Mouse (Mus musculus) CH12.LX (cell line): Measurements from ENCODE around the gene Clpp. TPM values are rescaled to one million over a fixed set of nuclear protein-coding genes. Genes with fewer than 3 reads are reported as not detected.

Experiments used
- DNase-seq: peaks from one replicate; pipeline ENCODE4 v3.0.0-alpha.2; 2013; ENCODE audit errors: extremely low read depth
- H3K27ac ChIP-seq: 2 replicates; pipeline ENCODE4 v1.5.1; 2012; ENCODE audit warnings: low read depth, mild to moderate bottlenecking, control low read depth, moderate library complexity; ENCODE audit not compliant: insufficient read depth
- H3K27me3 ChIP-seq: replicated peaks from 2 replicates; pipeline ENCODE3; 2012; ENCODE audit warnings: inconsistent platforms
- H3K36me3 ChIP-seq, 2 experiments: replicated peaks in 1 of 2; 2 replicates each; pipeline versions ENCODE3 to v1.6.1; 2012; ENCODE audit warnings: inconsistent platforms in 1 of 2, low read length in 1 of 2, mild to moderate bottlenecking in 1 of 2, mixed read lengths in 1 of 2, moderate library complexity in 1 of 2; ENCODE audit not compliant: control insufficient read depth in 1 of 2, insufficient read depth in 1 of 2
- H3K4me1 ChIP-seq, 2 experiments: 2 replicates each; pipeline ENCODE4 v1.6.1; 2012; ENCODE audit warnings: inconsistent platforms in 1 of 2, moderate library complexity in 1 of 2; ENCODE audit not compliant: insufficient read depth in 2 of 2, control insufficient read depth in 1 of 2
- H3K4me2 ChIP-seq: 2 replicates; pipeline ENCODE4 v1.6.1; 2012; ENCODE audit warnings: low read depth, mild to moderate bottlenecking, control low read depth; ENCODE audit not compliant: poor library complexity, insufficient read depth, severe bottlenecking
- H3K4me3 ChIP-seq, 3 experiments: fragments of 150-350 bp in 1 of 3; sonication (generic) in 1 of 3; replicated peaks in 1 of 3; 2 replicates each; pipeline versions ENCODE3 to v1.5.1; 2011 to 2012; ENCODE audit warnings: low read depth in 2 of 3, low read length in 2 of 3, mild to moderate bottlenecking in 2 of 3, moderate library complexity in 2 of 3, control low read depth in 1 of 3, improper control_type of control experiment in 1 of 3, inconsistent platforms in 1 of 3, mixed read lengths in 1 of 3; ENCODE audit not compliant: poor library complexity in 1 of 3
- H3K79me2 ChIP-seq: replicated peaks from 2 replicates; pipeline ENCODE4 v1.6.1; 2012; ENCODE audit warnings: mild to moderate bottlenecking, moderate library complexity; ENCODE audit not compliant: control insufficient read depth, poor library complexity, insufficient read depth, severe bottlenecking; ENCODE audit errors: extremely low read depth
- H3K9ac ChIP-seq: 2 replicates; pipeline ENCODE4 v1.6.1; 2012; ENCODE audit warnings: low read depth, mild to moderate bottlenecking, control low read depth, moderate library complexity; ENCODE audit not compliant: insufficient read depth
- H3K9me3 ChIP-seq: replicated peaks from 2 replicates; pipeline ENCODE3; 2012; ENCODE audit warnings: low read length, inconsistent platforms, mixed read lengths
- BHLHE40 ChIP-seq: IDR thresholded peaks from 2 replicates; pipeline ENCODE4 v1.6.1; 2011; ENCODE audit warnings: mild to moderate bottlenecking, low read depth, low read length, improper control_type of control experiment
- CHD1 ChIP-seq: IDR thresholded peaks from 2 replicates; pipeline ENCODE4 v1.6.1; 2012; ENCODE audit warnings: low read depth, low read length, improper control_type of control experiment, inconsistent platforms
- CHD2 ChIP-seq: IDR thresholded peaks from 2 replicates; pipeline ENCODE4 v1.6.1; 2011; ENCODE audit warnings: low read length, improper control_type of control experiment
- CTCF ChIP-seq, 2 experiments: IDR thresholded peaks in 1 of 2; conservative IDR thresholded peaks in 1 of 2; 2 replicates each; pipeline ENCODE4 v1.5.1; 2011 to 2012; ENCODE audit warnings: low read depth in 2 of 2, low read length in 2 of 2, improper control_type of control experiment in 1 of 2, inconsistent platforms in 1 of 2, mild to moderate bottlenecking in 1 of 2, moderate library complexity in 1 of 2
- E2F4 ChIP-seq: IDR thresholded peaks from 2 replicates; pipeline ENCODE4 v1.6.1; 2011; ENCODE audit warnings: low read depth, low read length, improper control_type of control experiment; ENCODE audit not compliant: insufficient replicate concordance
- ELF1 ChIP-seq: IDR thresholded peaks from 2 replicates; pipeline ENCODE4 v1.6.1; 2014; ENCODE audit warnings: low read depth, mild to moderate bottlenecking, inconsistent platforms, low read length, improper control_type of control experiment
- EP300 ChIP-seq: IDR thresholded peaks from 2 replicates; pipeline ENCODE4 v1.6.1; 2011; ENCODE audit warnings: low read length, improper control_type of control experiment
- ETS1 ChIP-seq: conservative IDR thresholded peaks from 2 replicates; pipeline ENCODE4 v1.6.1; 2012; ENCODE audit warnings: low read depth, mild to moderate bottlenecking, inconsistent platforms, low read length, improper control_type of control experiment, moderate library complexity
- GABPA ChIP-seq: IDR thresholded peaks from 2 replicates; pipeline ENCODE4 v1.6.1; 2012; ENCODE audit warnings: low read depth, low read length, improper control_type of control experiment, inconsistent platforms; ENCODE audit not compliant: insufficient replicate concordance
- HCFC1 ChIP-seq: IDR thresholded peaks from 2 replicates; pipeline ENCODE4 v1.6.1; 2012; ENCODE audit warnings: low read depth, mild to moderate bottlenecking, inconsistent platforms, low read length, improper control_type of control experiment
- IRF4 ChIP-seq: IDR thresholded peaks from 2 replicates; pipeline ENCODE4 v1.6.1; 2014; ENCODE audit warnings: low read depth, mild to moderate bottlenecking, inconsistent platforms, low read length, improper control_type of control experiment
- JUN ChIP-seq: IDR thresholded peaks from 2 replicates; pipeline ENCODE4 v1.6.1; 2011; ENCODE audit warnings: low read depth, mild to moderate bottlenecking, low read length, improper control_type of control experiment, moderate library complexity; ENCODE audit not compliant: insufficient read depth
- JUND ChIP-seq: conservative IDR thresholded peaks from 2 replicates; pipeline ENCODE4 v1.6.1; 2011; ENCODE audit warnings: low read depth, low read length, improper control_type of control experiment
- KAT2A ChIP-seq: IDR thresholded peaks from 2 replicates; pipeline ENCODE4 v1.6.1; 2012; ENCODE audit warnings: low read length, improper control_type of control experiment, inconsistent platforms; ENCODE audit not compliant: insufficient replicate concordance
- MAFK ChIP-seq: IDR thresholded peaks from 2 replicates; pipeline ENCODE4 v1.6.1; 2011; ENCODE audit warnings: low read length, improper control_type of control experiment; ENCODE audit not compliant: insufficient replicate concordance
- MAX ChIP-seq: IDR thresholded peaks from 2 replicates; pipeline ENCODE4 v1.6.1; 2011; ENCODE audit warnings: low read length, improper control_type of control experiment
- MAZ ChIP-seq: IDR thresholded peaks from 2 replicates; pipeline ENCODE4 v1.6.1; 2012; ENCODE audit warnings: low read depth, mild to moderate bottlenecking, inconsistent platforms, low read length, improper control_type of control experiment, moderate library complexity
- MEF2A ChIP-seq: IDR thresholded peaks from 2 replicates; pipeline ENCODE4 v1.6.1; 2014; ENCODE audit warnings: low read depth, mild to moderate bottlenecking, inconsistent platforms, low read length, improper control_type of control experiment, borderline replicate concordance
- MXI1 ChIP-seq: IDR thresholded peaks from 2 replicates; pipeline ENCODE4 v1.6.1; 2011; ENCODE audit warnings: mild to moderate bottlenecking, low read depth, low read length, improper control_type of control experiment
- MYC ChIP-seq: IDR thresholded peaks from 2 replicates; pipeline ENCODE4 v1.6.1; 2011; ENCODE audit warnings: low read depth, mild to moderate bottlenecking, improper control_type of control experiment, low read length
- NELFE ChIP-seq: IDR thresholded peaks from 2 replicates; pipeline ENCODE4 v1.6.1; 2011; ENCODE audit warnings: low read depth, low read length, improper control_type of control experiment
- NRF1 ChIP-seq: IDR thresholded peaks from 2 replicates; pipeline ENCODE4 v1.6.1; 2014; ENCODE audit warnings: low read depth, mild to moderate bottlenecking, inconsistent platforms, low read length, improper control_type of control experiment, moderate library complexity
- PAX5 ChIP-seq: IDR thresholded peaks from 2 replicates; pipeline ENCODE4 v1.6.1; 2012; ENCODE audit warnings: low read length, inconsistent platforms, mixed read lengths
- POLR2A ChIP-seq: IDR thresholded peaks from 2 replicates; pipeline ENCODE4 v1.6.1; 2011; ENCODE audit warnings: low read depth, mild to moderate bottlenecking, improper control_type of control experiment, low read length
- POLR2AphosphoS2 ChIP-seq: IDR thresholded peaks from 2 replicates; pipeline ENCODE4 v1.6.1; 2011; ENCODE audit warnings: low read depth, low read length, improper control_type of control experiment
- RAD21 ChIP-seq: IDR thresholded peaks from 2 replicates; pipeline ENCODE4 v1.6.1; 2011; ENCODE audit warnings: low read depth, mild to moderate bottlenecking, low read length, improper control_type of control experiment, moderate library complexity
- RCOR1 ChIP-seq: conservative IDR thresholded peaks from 2 replicates; pipeline ENCODE4 v1.6.1; 2012; ENCODE audit warnings: low read depth, mild to moderate bottlenecking, inconsistent platforms, low read length, improper control_type of control experiment
- SIN3A ChIP-seq: IDR thresholded peaks from 2 replicates; pipeline ENCODE4 v1.6.1; 2012; ENCODE audit warnings: low read length, improper control_type of control experiment, inconsistent platforms
- SMC3 ChIP-seq: IDR thresholded peaks from 2 replicates; pipeline ENCODE4 v1.6.1; 2011; ENCODE audit warnings: low read depth, low read length, improper control_type of control experiment
- TBP ChIP-seq: conservative IDR thresholded peaks from 2 replicates; pipeline ENCODE4 v1.6.1; 2011; ENCODE audit warnings: low read depth, low read length, improper control_type of control experiment
- TCF12 ChIP-seq: IDR thresholded peaks from 2 replicates; pipeline ENCODE4 v1.6.1; 2014; ENCODE audit warnings: low read depth, mild to moderate bottlenecking, inconsistent platforms, low read length, improper control_type of control experiment
- UBTF ChIP-seq: IDR thresholded peaks from 2 replicates; pipeline ENCODE4 v1.6.1; 2012; ENCODE audit warnings: low read depth, mild to moderate bottlenecking, inconsistent platforms, low read length, improper control_type of control experiment, moderate library complexity
- USF1 ChIP-seq: IDR thresholded peaks from 2 replicates; pipeline ENCODE4 v1.6.1; 2014; ENCODE audit warnings: low read depth, mild to moderate bottlenecking, inconsistent platforms, low read length, improper control_type of control experiment
- USF2 ChIP-seq: conservative IDR thresholded peaks from 2 replicates; pipeline ENCODE4 v1.6.1; 2011; ENCODE audit warnings: low read depth, low read length, improper control_type of control experiment
- ZC3H11A ChIP-seq: IDR thresholded peaks from 2 replicates; pipeline ENCODE4 v1.6.1; 2012; ENCODE audit warnings: low read depth, mild to moderate bottlenecking, inconsistent platforms, low read length, improper control_type of control experiment
- ZKSCAN1 ChIP-seq: IDR thresholded peaks from 2 replicates; pipeline ENCODE4 v1.6.1; 2012; ENCODE audit warnings: low read depth, inconsistent platforms, low read length, improper control_type of control experiment, borderline replicate concordance
- ZMIZ1 ChIP-seq: IDR thresholded peaks from 2 replicates; pipeline ENCODE4 v1.6.1; 2012; ENCODE audit warnings: low read depth, mild to moderate bottlenecking, inconsistent platforms, low read length, improper control_type of control experiment
- ZNF384 ChIP-seq: IDR thresholded peaks from 2 replicates; pipeline ENCODE4 v1.6.1; 2012; ENCODE audit warnings: low read depth, low read length, improper control_type of control experiment, inconsistent platforms
- dilution Hi-C: fragments of 300-500 bp; cut with MboI; formaldehyde crosslinking; loops from 2 replicates; pipeline ENCODE4 v1.14.3; 2020; ENCODE audit warnings: low sequenced_read_pairs; ENCODE audit not compliant: extremely low pct_unique_long_range_greater_than_20kb, extremely low pct_ligation_motif_present
- in situ Hi-C: fragments of 300-500 bp; cut with MboI; formaldehyde crosslinking; loops from 3 replicates; pipeline ENCODE4 v1.14.3; 2019; ENCODE audit warnings: low sequenced_read_pairs, low pct_ligation_motif_present, low pct_unique_long_range_greater_than_20kb, mixed read lengths
- polyA plus RNA-seq: library from polyadenylated mRNA; unstranded; fragments of >175 nt; gene quantifications from 2 replicates; pipeline ENCODE4 v1.2.1, GENCODE M21; 2012; ENCODE audit warnings: low read depth; ENCODE audit not compliant: insufficient read length
- total RNA-seq, 2 experiments: library from RNA; depleted of rRNA; stranded (reverse); fragments of 300-350 nt in 1 of 2; fragments of >200 nt in 1 of 2; gene quantifications; 2 replicates each; pipeline ENCODE4 v1.2.3; 2012 to 2014

The Clpp gene
- total and polyA plus RNA-seq, 3 experiments, result 114 to 166 (median 117) TPM

DNA sequence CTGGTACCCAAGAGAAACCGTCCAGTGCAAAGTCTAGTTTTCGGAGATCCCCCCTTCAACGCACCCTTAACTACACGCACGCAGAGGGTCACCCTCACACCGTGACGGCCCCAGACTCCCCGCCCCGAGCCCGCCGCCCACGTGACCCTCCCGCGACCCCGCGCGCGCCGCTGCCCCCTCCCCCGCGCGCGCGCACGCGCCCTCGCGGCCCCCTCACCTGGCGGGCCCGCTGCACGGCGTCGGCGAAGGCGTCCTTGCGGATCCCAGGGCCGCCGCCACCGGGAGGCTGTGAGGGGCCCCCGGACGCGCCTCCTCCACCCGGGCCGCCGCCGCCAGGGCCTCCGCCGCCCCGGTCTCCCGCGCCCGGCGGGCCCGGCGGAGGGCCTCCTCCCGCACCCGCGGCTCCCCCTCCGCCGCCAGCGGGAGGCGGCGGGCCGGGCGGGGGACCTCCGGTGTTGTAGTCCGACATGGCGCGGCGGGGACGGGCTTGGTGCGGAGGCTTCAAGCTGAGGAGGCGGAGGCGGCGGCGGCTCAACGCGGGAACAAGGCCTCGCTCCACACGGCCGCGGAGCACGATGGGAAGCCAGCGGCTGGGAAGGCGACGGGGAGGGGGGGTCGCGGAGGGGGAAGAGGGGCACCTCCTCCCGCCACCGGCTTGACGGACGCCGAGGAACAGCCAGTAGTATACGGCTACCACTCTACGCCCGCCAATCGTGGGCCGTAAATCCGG is 41.0 kb downstream of the Clpp start, which contains the start of gene Khsrp:
Gene Khsrp, minus strand, starts transcription at position 592 of the 730 bp plus-strand sequence.
- H3K4me3 ChIP-seq, result peak within 1 kb of the TSS; percentile 82 to 95 (median 83)
- H3K9ac ChIP-seq, result peak within 1 kb of the TSS; percentile 100
- peaks cover 7 to 34% of the 10 kb centered on the region in 2 experiments; a peak in 3 of 4 replicates for H3K4me1 ChIP-seq
- dilution Hi-C loops, result no loop called here
- TF ChIP-seq ELF1 (peak; percentile 31; the same call in 1 of the 2 replicates), RAD21 (no peak), BHLHE40 (0 out of 2 replicates have a peak, but pooled peaks have one; percentile 22), EP300 (no peak), UBTF (0 out of 2 replicates have a peak, but pooled peaks have one; percentile 43), GABPA (no peak), NRF1 (peak; percentile 76), MEF2A (no peak), MAFK (no peak), CHD1 (no peak), PAX5 (no peak), NELFE (peak; percentile 60; the same call in 1 of the 2 replicates), USF2 (no peak; the same call in 1 of the 2 replicates), POLR2A (peak; percentile 73), CHD2 (no peak), SIN3A (no peak), KAT2A (no peak), E2F4 (no peak), ZMIZ1 (peak; percentile 51; the same call in 1 of the 2 replicates), POLR2AphosphoS2 (no peak), IRF4 (peak; percentile 23; the same call in 1 of the 2 replicates), TBP (no peak), ZNF384 (no peak), ZKSCAN1 (no peak), HCFC1 (no peak), ZC3H11A (no peak), ETS1 (no peak), MXI1 (peak; percentile 26), CTCF (conservative IDR thresholded peaks at IDR 0.05 in 1 of 2, IDR thresholded peaks at IDR 0.05 in 1 of 2; ENCODE audit: low read depth in 2 of 2, low read length in 2 of 2) (no peak), JUND (no peak), SMC3 (no peak), MAX (no peak), MAZ (peak; percentile 82), TCF12 (peak; percentile 52; the same call in 1 of the 2 replicates), MYC (no peak), USF1 (peak; percentile 81), RCOR1 (no peak), JUN (no peak)
- peak within 1 kb of the TSS; percentile 99 for H3K4me2 ChIP-seq
- H3K36me3 ChIP-seq, result peaks cover 26 to 32% of the 10 kb centered on the region in 2 experiments
- H3K9me3 ChIP-seq, result no peaks in the 10 kb centered on the region
- in situ Hi-C loops, result no loop called here
- peak within 1 kb of the TSS; percentile 31 for H3K27ac ChIP-seq
- DNase-seq, result no peak
- H3K79me2 ChIP-seq, result peaks cover 47% of the 10 kb centered on the region
- H3K27me3 ChIP-seq, result no peaks in the 10 kb centered on the region
